Mouse (Mus musculus) c-Kit-positive CD71-positive TER-119-negative erythroid progenitor cells, embryonic 14.5 days (primary cell): ENCODE measurements at regions not wholly inside any gene's neighbourhood (a gene's known extent, or its start where the extent isn't known, plus 50 kb on each side); places are given as distances from the start of the nearest gene placed in this dataset.
A peak's percentile ranks its signal among the peaks of the same experiment; 100 is the strongest.

ENCODE experiments used
- DNase-seq: peaks from one replicate; pipeline ENCODE4 v3.0.0-alpha.2; 2013; ENCODE audit warnings: low read depth

GRCm38 (mm10) chr6:91619735-91620732, 63.8 kb upstream of the Slc6a6 start:
- no peak for DNase-seq

- no peak for DNase-seq
Measured at GRCm38 (mm10) chr6:91621437-91621836, 62.4 kb upstream of the Slc6a6 start.

GRCm38 (mm10) chr6:91622425-91622824, 61.4 kb upstream of the Slc6a6 start:
- DNase-seq = peak; percentile 31

DNA sequence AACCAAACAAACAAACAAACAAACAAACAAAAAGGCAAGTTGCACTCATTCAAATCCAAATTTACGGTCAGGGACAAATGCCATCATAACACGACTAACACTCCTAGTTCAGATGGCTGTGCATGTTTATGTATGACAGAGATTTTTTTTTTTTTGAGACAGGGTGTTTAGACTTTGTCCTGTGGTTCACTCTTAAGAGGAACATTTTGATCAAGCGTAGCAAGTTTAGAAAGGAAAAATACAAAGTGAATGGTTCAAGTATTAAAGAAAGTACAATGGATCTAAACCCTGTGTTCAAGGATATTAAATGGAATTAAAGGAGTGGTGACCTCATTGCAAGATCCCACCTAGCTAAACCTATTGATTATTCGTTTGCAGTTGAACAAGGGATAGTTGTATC, 60.2 kb upstream of the Slc6a6 start:
- DNase-seq = no peak

DNA sequence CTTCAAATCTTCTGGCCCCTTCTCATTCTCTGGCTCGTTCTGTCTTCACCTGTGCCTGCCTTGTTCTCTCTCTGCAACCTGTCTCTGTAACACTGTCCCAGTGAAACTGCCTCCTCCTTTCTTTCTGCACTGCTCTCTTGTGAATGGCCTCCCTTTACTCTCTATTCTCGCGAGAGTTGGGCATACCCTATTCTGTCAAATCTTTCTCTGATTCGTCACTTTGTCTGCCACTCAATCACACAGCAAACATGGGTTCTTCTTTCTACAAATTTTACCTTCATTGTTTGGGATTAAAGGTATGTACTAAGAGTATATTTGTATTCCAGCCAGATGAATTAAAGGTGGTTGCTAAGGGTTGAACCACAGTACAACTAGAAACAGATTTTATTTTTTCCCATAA, 54.6 kb upstream of the Slc6a6 start:
- no peak for DNase-seq

DNA sequence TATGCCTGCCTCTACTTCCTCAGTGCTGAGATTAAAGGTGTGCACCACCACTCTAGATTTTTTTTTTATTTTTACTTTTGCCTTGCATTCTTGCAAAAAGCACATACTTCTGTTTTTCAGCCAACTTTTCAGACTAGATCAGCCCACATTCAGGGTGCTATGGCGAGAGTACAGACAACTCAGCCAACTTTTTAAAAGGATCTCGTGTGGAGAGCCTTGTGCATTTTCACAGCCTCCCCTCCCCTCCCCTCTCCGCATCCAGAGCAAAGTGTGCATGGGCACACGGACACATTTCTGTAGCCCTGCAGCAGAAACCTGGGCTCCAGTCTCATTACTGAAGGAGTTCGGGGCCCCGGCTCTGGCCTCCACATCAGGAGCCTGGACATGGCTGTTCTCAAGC, 52.6 kb upstream of the Slc6a6 start:
- DNase-seq = no peak
